Mouse (Mus musculus) layer of hippocampus, postnatal 14 days (tissue): Measurements from ENCODE around the gene Zfp536. TPM values are rescaled to one million over a fixed set of nuclear protein-coding genes. Genes with fewer than 3 reads are reported as not detected.
"Not testable (repeated sequence)": the region's sequence is repeated elsewhere in the genome, so short reads cannot be mapped to it uniquely, and the experiment has no call there.

Experiments used
- DNase-seq, 2 experiments: peaks; one replicate each; pipeline ENCODE4 v3.0.0; 2021 to 2022; ENCODE audit warnings: low spot score in 2 of 2, mixed read lengths in 1 of 2
- total RNA-seq, 2 experiments: library from RNA; stranded (reverse); gene quantifications; 2 replicates each; pipeline ENCODE4 v1.2.3; 2021

Gene Zfp536
- total RNA-seq, 2 experiments from 2014 or later: 49.4 to 49.5 TPM

- DNase-seq: no peak
Measured at GRCm38 (mm10) chr7:37768310-37768940, 5.0 kb downstream of the Zfp536 start.

- DNase-seq: no peak
Measured at GRCm38 (mm10) chr7:37758886-37759285, 14.6 kb downstream of the Zfp536 start.

- DNase-seq: no peak
Measured at GRCm38 (mm10) chr7:37753024-37753423, 20.4 kb downstream of the Zfp536 start.

- no peak for DNase-seq
Measured at GRCm38 (mm10) chr7:37746133-37746761, 27.2 kb downstream of the Zfp536 start.

GRCm38 (mm10) chr7:37743350-37743749 is 30.1 kb downstream of the Zfp536 start:
- no peak for DNase-seq

GRCm38 (mm10) chr7:37737191-37737590 is 36.2 kb downstream of the Zfp536 start:
- DNase-seq: no peak

GRCm38 (mm10) chr7:37736413-37736720 is 37.1 kb downstream of the Zfp536 start:
- DNase-seq: no peak

GRCm38 (mm10) chr7:37735707-37736412 is 37.6 kb downstream of the Zfp536 start:
- DNase-seq: no peak

GRCm38 (mm10) chr7:37735101-37735500 is 38.3 kb downstream of the Zfp536 start:
- no peak for DNase-seq

GRCm38 (mm10) chr7:37734576-37734975 is 38.9 kb downstream of the Zfp536 start:
- DNase-seq: no peak

GRCm38 (mm10) chr7:37733996-37734395 is 39.4 kb downstream of the Zfp536 start:
- no peak for DNase-seq

GRCm38 (mm10) chr7:37732741-37733140 is 40.7 kb downstream of the Zfp536 start:
- DNase-seq: no peak

- DNase-seq: no peak
Measured at GRCm38 (mm10) chr7:37727746-37728145, 45.7 kb downstream of the Zfp536 start.

- no peak for DNase-seq
Measured at GRCm38 (mm10) chr7:37724002-37724790, 49.2 kb downstream of the Zfp536 start.

- no peak for DNase-seq
Measured at GRCm38 (mm10) chr7:37723191-37723592, 50.2 kb downstream of the Zfp536 start.

GRCm38 (mm10) chr7:37721676-37722075 is 51.8 kb downstream of the Zfp536 start:
- no peak for DNase-seq

- no peak for DNase-seq
Measured at GRCm38 (mm10) chr7:37718671-37719402, 54.6 kb downstream of the Zfp536 start.

GRCm38 (mm10) chr7:37717071-37717470 is 56.4 kb downstream of the Zfp536 start:
- DNase-seq: no peak

- DNase-seq: no peak
Measured at GRCm38 (mm10) chr7:37716626-37717025, 56.8 kb downstream of the Zfp536 start.

- DNase-seq: no peak
Measured at GRCm38 (mm10) chr7:37704464-37704863, 69.0 kb downstream of the Zfp536 start.

GRCm38 (mm10) chr7:37697378-37697777 is 76.1 kb downstream of the Zfp536 start:
- DNase-seq: not testable (repeated sequence)
